Mouse (Mus musculus) regulatory T cell (primary cell): ENCODE data around the gene Mbd6.

Experiments used
- in situ Hi-C: fragments of 300-600 bp; cut with MboI, MseI; formaldehyde crosslinking; loops from one replicate; pipeline ENCODE4 v1.15.1; 2025; ENCODE audit warnings: high pct_unique_total_duplicates

The Mbd6 gene

DNA sequence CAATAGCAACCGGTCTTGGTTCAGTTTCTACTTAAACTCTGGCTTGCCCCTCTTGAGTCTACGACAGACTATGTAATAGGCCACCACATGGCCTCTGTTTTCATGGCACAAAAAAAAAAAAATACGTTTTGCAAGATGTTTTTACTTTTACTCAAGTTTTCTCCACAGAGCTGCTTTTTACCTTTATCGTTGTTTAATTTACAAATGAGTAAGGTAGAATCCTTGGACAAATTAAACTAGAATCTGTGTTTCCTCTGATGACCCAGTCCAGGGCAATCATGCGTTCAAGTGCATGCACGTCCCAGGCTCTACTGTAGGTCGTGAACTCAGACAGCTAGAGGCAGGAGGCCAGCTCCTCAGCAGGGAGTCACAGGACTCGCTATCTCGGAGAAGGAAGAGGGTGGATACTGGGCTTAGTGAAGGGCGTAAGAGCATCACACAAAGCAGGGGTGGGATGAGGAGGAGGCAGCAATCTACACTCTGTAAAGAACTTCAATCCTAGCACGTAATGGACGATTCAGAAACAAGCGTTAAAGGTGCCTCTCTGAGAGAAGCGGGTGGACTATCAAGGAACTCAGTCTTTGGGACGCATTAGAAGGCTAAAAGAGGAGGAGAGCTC, 864 bp upstream of the Mbd6 start:
- in situ Hi-C loops: no loop called here

DNA sequence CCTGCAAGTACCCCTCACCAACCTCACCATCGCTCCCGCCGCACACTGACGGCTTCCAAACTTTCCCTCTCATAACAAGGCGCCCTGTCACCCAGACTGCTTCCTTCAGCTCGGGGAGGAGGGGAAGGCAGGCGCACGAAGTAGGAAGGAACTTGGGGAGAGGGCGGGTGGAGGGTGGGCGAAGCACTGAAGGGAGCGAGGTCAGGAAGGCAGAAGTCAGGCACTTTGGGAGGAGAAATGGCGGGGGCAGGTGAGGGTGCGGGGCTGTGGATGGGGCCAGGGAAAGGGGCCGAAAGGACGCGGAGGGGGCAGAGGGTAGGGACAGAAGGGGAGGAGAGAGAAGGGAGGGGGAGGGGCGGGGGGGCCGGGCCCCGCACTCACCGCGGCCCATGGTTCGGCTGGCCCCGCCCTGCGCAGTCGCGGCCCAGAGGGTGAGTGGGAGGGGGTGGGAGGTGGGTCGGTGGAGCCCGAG, 454 bp downstream of the Mbd6 start:
- in situ Hi-C loops: no loop called here

DNA sequence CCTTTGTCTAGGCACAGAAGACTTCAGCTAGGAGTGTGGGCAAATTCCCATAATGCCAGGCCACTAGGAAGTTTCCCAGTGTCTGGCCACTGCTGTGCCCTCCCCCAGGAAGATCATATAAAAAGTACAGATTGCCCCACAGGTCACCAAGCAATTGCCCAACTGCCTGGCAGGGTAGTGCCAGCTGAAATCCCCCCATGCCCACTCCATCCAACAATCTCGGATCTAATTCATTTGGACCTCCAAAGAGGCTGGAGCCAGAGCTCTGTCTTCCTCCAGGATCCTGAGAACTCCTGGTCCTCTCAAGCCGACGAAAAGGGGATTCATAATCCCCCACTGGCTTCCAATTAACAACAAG, 903 bp downstream of the Mbd6 start:
- in situ Hi-C loops: no loop called here

DNA sequence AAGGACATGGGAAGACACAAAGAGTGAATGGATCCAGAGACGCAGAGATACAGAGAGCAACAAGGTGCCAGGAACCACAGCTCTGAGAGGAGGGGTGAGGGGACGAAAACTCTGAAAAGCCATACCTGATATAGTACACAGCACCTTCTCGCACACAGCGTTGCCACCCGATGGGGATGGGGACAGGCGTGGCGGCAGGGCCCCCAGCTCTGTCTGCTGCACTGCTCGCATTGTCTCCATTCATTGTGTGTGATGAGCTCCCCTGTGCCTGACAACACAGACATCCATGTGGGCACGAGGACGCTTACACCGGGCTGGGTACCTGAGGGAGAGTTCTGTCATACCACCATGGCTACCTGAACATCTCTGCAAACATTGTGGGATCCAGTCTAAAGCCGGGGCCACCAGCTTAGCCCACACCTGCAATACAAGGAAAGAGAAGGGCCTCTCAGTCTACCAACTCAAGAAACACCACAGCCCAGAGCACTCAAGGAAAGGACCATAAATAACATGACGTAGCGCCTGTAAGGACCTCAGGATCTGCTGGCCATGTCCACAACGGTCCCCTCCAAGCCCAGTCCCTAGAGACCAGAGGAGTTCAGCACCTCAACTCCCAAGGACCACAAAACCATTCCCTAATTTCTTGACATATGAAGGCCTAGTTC, 1.4 kb downstream of the Mbd6 start:
- in situ Hi-C loops: no loop called here

DNA sequence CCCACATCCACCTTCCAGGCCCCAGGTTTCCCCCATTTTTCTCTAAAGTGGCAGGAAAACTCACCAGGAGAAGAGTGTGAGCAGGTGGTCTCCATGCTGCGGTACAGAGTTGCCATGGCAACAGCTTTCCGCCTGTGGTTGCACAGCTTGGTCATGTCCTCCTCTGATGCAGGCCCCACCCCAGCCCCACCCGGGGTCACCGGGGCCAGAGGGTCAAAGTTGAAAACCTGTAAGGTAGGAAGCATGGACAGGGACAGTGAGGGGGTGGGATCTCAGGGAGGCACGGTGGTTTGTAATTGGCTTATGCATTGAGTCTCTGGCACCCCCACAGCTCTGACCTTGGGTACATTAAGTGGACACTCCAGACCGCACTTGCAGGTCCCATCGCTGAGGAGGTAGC, 2.1 kb downstream of the Mbd6 start:
- in situ Hi-C loops: no loop called here

DNA sequence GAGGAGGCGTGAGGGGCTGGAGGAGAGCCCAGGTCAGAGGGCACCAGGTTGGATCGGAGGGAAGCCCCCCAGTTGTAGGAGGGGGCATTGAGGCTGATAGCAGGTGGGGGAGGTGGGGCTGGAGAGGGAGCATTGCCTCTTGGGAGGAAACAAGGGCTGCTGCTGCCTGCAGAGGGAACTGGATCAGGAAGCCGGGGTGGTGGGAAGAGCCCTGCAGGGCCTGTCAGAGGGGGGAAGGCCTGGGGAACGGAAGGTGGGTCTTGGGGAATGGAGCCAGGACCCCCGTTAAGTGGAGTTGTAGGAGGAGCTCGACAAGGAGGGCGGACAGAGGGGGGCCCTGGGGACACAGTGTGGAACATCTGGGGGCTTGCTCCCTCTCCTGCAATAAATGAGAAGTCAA, 2.6 kb downstream of the Mbd6 start:
- in situ Hi-C loops: no loop called here

DNA sequence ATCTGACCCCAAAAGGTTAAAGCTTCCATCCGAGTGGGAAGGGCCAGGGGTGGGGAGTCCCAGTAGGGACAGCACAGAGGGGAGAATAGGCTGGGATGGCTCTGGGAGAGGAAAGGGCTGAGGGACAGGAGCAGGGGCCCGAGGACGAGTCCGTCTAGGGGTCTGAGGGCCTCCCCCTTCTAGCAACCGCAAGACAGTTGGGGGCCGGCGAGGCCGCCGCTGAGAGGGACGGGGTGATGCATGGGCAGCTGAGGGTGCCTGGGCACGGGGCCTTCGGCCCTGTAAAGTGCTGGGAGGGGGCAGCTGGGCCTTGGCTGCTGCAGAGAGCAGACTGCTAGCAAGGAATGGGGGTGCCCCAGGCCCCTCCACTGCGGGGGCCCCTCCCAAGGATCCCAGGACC, 3.2 kb downstream of the Mbd6 start:
- in situ Hi-C loops: no loop called here

DNA sequence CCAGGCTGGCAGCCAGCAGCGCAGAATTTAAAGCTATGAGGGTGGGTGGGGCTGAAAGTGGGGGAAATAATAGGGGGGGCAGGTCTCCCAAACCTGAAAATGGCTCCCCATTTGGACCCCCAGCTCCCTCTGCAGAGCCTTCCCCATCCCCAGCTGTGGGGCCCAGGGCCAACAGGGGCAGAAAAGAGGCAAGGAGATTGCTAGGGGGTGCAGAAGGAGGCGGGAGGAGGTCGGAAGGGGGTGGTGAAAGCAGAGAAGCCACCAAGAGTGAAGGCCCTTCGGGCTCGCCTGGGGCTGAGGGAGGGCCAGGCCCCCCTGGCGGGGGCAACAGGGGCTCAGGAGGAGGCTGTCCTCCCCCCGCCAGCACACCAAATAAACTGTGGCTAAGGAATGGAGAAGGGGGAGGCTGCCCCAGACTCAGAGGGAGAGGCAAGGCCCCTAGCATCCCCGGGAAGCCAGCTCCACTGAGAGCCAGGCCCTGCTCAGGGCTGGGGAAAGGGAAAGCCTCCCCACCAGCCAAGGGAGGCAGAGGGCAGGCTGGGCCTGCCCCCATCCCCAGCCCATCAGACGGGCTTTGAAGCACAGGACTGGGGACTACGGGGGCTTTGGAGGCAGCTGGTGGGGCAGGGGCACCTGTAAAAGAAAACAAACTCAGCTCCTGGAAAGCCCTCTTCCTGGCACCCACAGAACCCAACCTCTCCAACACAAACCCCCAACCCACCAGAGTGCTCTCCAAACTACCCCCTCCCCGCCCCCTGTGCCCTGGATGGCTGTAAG, 3.9 kb downstream of the Mbd6 start:
- in situ Hi-C loops: loop anchor here (5.0 kb wide), 2 partner anchors 37 to 108 kb away; partner anchors contain the start of gene Arhgap9

DNA sequence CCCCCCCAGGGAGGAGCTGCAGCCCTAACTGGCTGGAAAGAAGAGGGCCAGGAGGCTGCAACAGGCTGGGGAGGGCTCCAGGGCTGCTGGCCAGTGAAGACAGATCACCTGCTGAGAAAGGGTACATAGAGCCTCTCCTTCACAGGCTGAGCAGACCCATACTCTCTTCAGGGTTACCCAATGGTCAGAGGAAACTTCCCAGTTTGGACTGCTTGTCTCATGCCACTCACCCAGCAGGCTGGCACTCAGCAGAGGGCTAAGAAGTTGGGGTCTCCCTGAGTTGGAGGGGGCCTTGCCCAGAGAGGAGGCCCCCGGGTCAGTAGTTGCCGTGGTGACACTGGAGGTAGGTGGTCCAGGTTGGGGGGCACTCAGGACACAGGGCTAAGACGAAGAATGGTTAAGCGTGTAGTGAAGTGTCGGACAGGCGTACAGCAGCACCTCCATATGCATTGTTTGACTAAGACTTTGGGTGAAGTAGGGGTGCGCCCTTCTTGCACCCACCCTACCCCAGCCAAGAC, 4.7 kb downstream of the Mbd6 start:
- in situ Hi-C loops: loop anchor here (5.0 kb wide), 2 partner anchors 38 to 107 kb away; partner anchors contain the start of gene Arhgap9

DNA sequence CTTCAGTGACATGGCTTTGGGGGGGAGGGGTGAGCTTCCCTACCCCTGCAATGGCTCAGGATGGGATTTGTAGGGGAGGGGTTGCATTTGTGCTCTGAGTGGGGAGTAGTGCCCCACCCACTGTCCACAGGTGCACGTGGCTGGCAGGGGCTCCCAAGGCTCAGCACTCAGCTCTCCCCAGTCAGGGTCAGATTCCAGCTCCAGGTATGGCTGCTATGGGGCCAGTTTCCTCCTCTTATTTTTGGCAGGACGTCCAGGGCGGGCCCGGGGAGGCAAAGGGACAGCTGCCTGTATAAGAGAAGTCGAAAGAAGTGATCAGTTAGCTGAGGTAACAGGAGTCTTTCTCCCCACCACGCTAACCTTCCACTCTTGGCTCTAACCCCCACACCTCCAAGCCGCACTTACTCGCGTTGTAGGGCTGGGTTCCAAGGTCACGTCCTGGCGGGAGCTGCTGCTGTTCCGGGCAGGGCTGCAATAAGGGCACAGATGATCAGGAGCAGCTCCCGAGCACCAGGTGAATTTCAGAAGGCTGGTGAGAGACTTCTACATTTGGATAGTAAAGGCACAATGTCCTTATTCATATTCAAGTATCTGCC, 6.1 kb downstream of the Mbd6 start:
- in situ Hi-C loops: loop anchor here (5.0 kb wide), 2 partner anchors 40 to 105 kb away; partner anchors contain the start of gene Arhgap9

DNA sequence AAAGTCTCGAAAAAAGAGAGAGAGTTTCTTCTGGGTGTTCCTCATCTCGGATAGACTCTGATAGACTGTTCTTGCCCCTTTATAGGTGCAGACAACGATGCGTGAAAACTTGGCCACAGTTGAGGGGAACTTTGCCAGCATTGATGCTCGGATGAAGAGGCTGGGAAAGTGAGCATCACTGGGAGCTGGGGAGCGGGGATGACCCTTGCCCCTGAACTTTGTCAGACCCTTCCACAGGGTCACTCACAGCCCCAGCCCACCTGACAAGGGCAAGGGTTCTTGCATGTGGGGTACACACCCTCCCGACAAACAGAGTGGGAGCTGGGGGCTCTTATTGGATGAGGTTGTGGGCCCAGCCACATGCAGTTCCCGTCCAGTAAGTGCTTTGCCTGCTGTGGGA, 7.5 kb downstream of the Mbd6 start:
- in situ Hi-C loops: loop anchor here (5.0 kb wide), 2 partner anchors 41 to 104 kb away; partner anchors contain the start of gene Arhgap9

DNA sequence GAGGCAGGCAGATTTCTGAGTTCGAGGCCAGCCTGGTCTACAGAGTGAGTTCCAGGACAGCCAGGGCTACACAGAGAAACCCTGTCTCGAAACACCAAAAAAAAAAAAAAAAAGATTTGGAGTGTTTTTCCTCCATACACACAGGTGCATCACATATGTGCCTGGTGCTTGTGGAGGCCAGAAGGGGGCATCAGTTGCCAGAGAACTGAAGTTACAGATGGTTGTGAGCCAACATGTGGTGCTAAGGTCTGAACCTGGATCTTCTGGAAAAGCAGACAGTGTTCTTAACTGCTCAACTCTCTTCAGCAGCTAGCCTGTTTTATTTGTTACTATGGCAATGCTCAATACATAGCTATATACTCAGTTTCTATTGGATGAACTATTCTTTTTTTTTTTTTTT, 9.1 kb downstream of the Mbd6 start:
- in situ Hi-C loops: loop anchor here (5.0 kb wide), 2 partner anchors 43 to 102 kb away; partner anchors contain the start of gene Arhgap9

DNA sequence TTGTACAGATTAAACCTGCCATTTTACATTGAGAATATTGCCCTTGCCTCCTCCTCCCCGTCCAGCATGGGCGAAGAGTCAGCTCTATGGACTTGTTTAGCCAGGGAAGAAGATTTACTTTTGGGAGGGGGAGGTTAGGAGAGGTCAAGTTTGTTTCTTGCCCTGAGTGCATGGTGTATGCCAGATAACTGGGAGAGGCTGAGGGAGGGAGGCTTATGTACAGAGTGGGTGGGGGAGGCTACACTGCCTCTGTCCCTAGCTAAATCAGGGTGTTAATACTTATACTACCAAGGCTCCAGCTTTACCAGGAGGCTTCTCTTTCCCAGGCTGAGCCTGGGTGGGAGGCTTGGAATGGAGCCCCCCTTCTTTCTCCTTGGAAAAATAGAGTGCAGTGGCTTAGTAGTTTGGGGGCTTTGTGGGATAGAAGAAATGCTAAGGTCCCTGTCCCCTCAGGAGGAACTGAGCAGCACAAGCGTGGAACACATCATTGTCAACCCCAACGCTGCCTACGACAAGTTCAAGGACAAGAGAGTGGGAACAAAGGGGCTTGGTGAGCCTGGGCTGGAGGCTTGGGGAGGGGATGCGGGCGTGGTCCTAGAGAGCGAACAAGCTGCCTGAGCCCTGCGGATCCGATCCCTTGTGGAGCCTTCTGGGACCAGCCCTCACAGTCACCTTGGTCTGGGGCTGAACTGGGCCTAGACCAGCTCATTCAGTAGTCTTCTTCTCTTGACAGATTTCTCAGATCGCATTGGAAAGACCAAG, 14.4 kb downstream of the Mbd6 start:
- in situ Hi-C loops: loop anchor here (5.0 kb wide), 1 partner anchor 1023 kb away; the partner anchor contains the start of gene Il23a

DNA sequence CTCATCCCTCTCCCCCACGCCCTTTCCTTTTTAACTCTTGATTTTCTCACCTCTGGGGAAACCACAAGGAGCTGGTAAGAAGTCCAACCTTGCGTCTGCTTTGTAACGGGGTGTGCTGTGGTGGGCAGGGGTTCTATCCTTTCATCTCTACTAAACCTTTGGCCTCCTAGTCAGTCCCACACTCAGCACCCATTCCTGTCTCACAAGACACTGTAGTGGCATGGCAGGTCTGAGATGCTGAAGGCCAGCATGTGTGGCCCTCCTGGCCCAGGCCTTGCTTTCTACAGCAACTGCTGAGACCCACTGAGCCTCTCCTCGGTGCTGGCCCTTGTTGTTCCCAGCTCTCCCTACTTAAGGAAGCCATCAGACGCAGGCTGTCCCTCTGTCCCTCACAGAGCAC, 16.4 kb downstream of the Mbd6 start:
- in situ Hi-C loops: loop anchor here (5.0 kb wide), 1 partner anchor 1025 kb away; the partner anchor contains the start of gene Il23a

DNA sequence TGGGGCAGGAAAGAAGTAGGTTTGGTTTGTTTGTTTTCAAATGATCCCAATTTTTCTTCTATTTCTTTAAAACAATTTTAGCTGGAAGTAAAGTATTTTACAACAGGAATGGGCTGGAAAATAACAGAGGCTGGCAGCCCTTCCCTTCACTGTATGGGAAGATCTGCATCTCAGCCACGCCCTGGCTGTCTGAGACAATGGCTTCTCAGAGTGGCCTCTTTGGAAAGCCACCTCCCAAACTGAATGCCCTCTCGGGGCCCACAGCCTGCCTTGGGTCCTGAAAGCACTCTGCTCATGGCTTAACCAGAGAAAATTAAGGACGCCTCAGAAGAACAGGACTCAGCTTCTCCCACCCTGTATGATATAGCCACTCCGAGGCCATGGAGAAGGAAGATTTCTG, 18.9 kb downstream of the Mbd6 start:
- in situ Hi-C loops: loop anchor here (5.0 kb wide), 1 partner anchor 1027 kb away; the partner anchor contains the start of gene Il23a

DNA sequence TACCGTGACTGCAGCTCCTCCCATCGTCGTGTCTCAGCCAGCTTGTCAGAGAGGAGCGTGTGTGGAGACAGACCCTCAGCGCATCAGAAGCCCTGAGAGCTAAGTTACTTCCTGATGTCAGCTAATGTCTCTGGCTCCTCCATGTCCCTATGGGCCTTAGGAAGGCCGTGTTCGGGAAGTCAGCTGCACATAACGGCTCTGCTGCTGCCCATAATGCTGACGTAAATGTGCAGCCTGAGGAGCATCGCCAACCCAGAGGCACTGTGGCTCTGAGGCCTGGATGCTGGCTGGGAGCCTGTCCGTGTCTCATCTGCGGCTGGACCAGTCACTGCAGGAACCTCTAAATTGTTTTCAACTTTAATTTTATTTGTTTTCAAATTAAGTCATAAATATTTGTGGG, 19.8 kb downstream of the Mbd6 start:
- in situ Hi-C loops: no loop called here

DNA sequence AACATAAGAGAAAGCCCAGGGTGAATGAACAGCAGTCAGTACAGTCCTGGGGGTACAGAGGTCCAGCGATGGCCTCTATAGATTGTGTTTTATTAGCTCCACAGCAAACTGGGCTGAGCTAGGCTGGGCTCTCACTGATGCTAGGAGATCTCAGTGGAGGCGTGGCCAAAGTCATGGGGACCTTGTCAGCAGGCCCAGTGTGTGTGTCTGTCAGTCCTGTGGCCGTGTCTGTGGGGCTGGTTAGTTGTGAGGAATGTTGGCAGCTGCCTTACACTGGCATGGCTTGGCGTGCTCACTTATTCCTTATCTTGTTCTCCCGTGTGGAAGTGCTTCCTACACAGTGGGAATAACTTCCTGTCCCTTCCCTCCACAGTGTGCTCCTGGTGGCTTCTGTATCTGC, 20.4 kb downstream of the Mbd6 start:
- in situ Hi-C loops: no loop called here

DNA sequence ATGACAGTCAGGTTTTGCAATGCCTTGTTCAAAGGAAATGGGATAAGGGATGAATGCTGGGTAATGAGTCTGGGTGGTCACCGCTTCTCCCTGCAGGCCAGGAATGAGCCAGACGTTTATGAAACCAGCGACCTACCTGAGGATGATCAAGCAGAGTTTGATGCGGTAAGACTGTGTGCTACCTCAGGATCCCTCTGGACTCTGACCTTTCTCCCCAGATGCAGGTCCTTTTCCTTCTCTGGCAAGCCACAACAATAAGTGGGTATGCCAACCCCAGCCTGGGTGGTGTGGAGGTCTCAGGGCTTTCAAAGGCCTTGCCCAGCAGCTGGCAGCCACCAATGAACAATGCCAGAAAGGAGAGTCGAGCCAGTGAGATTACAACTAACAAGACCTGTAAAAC, 21.5 kb downstream of the Mbd6 start:
- in situ Hi-C loops: no loop called here

DNA sequence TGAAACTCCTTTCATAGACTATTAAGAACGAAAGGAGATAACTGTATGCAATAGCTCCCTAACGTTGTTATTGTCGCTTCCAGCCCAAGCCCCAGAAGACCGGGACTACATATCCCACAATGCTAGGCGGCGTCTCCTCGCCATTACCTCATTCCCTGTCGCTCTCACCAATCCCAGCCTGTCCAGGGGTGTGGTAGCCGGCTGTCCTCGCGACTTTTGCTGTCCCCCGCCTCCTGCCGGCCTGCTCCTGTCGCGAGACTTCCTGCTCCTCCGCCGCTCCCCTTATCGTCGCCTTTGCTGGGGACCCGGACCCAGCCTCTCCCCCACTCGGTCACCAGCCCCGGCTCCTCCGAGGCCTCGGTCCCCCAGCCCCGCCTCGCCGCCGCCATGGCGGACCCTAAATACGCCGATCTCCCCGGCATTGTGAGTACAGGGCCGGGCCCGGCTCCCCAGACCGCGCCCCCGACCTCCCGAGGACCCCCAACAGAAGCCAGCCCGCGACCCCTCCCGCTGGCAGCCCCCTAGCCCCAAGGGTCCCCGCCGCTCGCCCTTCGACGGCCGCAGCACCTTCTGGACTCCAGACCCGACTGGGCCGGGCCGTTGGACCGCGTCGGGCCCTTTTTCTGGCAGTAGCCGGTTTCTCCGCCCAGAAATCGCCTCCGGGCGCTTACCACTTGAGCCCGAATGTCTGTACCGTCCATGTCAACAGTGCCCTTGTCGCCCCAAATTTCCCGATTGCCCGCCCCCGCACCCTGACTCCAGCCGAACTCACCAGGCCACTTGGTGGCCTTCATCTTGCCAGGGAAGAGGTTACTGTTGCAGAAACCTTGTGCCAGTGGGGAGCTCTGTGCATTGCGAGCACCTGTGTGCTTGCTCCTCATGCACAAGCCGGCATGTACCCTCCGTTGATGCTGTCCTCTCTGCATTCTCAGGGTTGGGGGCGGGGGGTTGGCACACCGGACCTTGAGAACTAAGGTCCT, 22.4 kb downstream of the Mbd6 start, which contains the start of gene Dctn2:
Gene Dctn2 (plus strand): TSS at position 257 of the 980 bp plus-strand sequence.
- in situ Hi-C loops: no loop called here

DNA sequence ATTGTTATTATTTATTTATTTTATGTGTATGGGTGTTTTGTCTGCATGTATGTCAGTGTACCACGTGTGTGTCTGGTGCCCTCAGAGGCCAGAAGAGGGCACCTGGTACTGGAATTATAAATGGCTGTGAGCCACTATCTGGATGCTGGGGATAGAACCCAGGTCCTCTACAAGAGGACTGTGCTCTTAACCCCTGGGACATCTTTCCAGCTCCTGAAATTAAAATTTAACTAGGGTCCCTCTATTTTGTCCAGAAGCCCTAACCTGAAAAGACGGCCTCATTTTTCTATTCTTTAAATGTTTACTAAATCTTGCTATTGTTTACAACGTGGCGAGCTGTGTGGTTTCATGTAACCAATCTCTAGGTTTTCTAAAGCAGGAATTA, 23.1 kb downstream of the Mbd6 start:
- in situ Hi-C loops: no loop called here
